In the genomic region with DNA sequence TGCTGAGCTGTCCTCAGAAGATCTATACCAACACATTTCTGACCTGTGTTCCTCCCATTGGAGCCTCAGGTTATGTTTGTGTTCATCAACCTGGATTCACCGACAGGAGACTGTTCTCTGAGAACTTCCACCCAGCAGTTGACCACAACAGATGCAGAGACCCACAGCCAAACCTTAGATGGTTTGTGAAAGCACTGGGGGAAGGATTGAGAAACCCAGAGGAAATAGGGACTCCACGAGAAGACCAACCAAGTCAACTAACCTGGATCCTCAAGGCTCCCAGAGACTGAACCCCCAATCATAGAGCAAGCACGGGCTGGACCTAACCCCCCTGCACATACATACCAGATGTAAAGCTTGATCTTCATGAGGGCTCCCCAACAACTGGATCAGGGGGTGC, we compare ENCODE assay signal across 14 mouse cellular contexts.
"Had no signal": no experiment of that assay in that cellular context is flagged by ENCODE, and none has a peak within 500 bp of the region (broad histone marks: within the 10 kb centered on the region; RNA-seq: fewer than 3 reads in every experiment).

No protein-coding gene starts in this region.

- ATAC-seq: liver, postnatal 0 days; lung, postnatal 0 days; midbrain, embryonic 13.5 days; midbrain, embryonic 15.5 days had no signal

- DNase-seq: liver, embryonic 13.5 days; liver, postnatal 0 days; lung, adult 2 months; lung, postnatal 14 days; lung, postnatal 36 days; retina, postnatal 1 day; right cerebral cortex, adult 18-20 months; right cerebral cortex, postnatal 25 days; right cerebral cortex, postnatal 4 days; spleen, adult 18-20 months; thymus, adult 2 months had no signal
